Mouse (Mus musculus) testis, adult 2 months (tissue): ENCODE results near the gene Rnf223.

ENCODE experiments used
- CTCF ChIP-seq: fragments of 200-500 bp; IDR thresholded peaks from 2 replicates; pipeline ENCODE4 v1.5.1; 2012; ENCODE audit warnings: low read depth, mild to moderate bottlenecking, inconsistent platforms, low read length, moderate library complexity; ENCODE audit not compliant: control insufficient read depth, insufficient read depth, insufficient replicate concordance
- POLR2A ChIP-seq: fragments of 200-500 bp; IDR thresholded peaks from 2 replicates; pipeline ENCODE4 v1.6.1; 2012; ENCODE audit warnings: low read depth, mild to moderate bottlenecking, inconsistent platforms, low read length, moderate library complexity; ENCODE audit not compliant: control insufficient read depth

GRCm38 (mm10) chr4:156100501-156100900, 29.8 kb upstream of the Rnf223 start:
- TF ChIP-seq CTCF (no peak), POLR2A (no peak)
